Mouse (Mus musculus) G1E-ER4 (cell line): ENCODE results near the gene Dnajc30. TPM values are rescaled to one million over a fixed set of nuclear protein-coding genes. Genes with fewer than 3 reads are reported as not detected.

Source experiments
- GATA1 ChIP-seq: IDR thresholded peaks from one replicate; pipeline ENCODE4 v1.8.0; 2012; ENCODE audit warnings: low read length, inconsistent platforms
- polyA plus RNA-seq: library from polyadenylated mRNA; stranded (reverse); fragments of >175 nt; gene quantifications from 2 replicates; pipeline ENCODE4 v1.2.3, GENCODE M21; 2012

The Dnajc30 gene
- polyA plus RNA-seq = 70.2 and 77.4 TPM in 2 replicates

- TF ChIP-seq GATA1 = no peak
Measured at GRCm38 (mm10) chr5:135063629-135064381, at the start of gene Dnajc30. Gene Dnajc30 (plus strand): TSS chr5:135064202.

- no peak for TF ChIP-seq GATA1
Measured at GRCm38 (mm10) chr5:135015497-135015896, 48.5 kb upstream of the Dnajc30 start.

- TF ChIP-seq GATA1 = no peak
Measured at GRCm38 (mm10) chr5:135016224-135016759, 47.7 kb upstream of the Dnajc30 start.

- no peak for TF ChIP-seq GATA1
Measured at GRCm38 (mm10) chr5:135021814-135022213, 42.2 kb upstream of the Dnajc30 start.

- TF ChIP-seq GATA1 = no peak
Measured at GRCm38 (mm10) chr5:135023344-135024173, 40.4 kb upstream of the Dnajc30 start, which contains the start of gene Stx1a. Gene Stx1a (plus strand): TSS chr5:135023482.

GRCm38 (mm10) chr5:135024665-135025224 is 39.3 kb upstream of the Dnajc30 start:
- TF ChIP-seq GATA1 = no peak

- no peak for TF ChIP-seq GATA1
Measured at GRCm38 (mm10) chr5:135025899-135026298, 38.1 kb upstream of the Dnajc30 start.

GRCm38 (mm10) chr5:135029007-135029854 is 34.8 kb upstream of the Dnajc30 start:
- TF ChIP-seq GATA1 = no peak

- TF ChIP-seq GATA1 = no peak
Measured at GRCm38 (mm10) chr5:135032581-135032980, 31.4 kb upstream of the Dnajc30 start.

- TF ChIP-seq GATA1 = no peak
Measured at GRCm38 (mm10) chr5:135034593-135034992, 29.4 kb upstream of the Dnajc30 start.

GRCm38 (mm10) chr5:135035608-135036359 is 28.2 kb upstream of the Dnajc30 start:
- no peak for TF ChIP-seq GATA1

- no peak for TF ChIP-seq GATA1
Measured at GRCm38 (mm10) chr5:135037946-135038345, 26.1 kb upstream of the Dnajc30 start.

GRCm38 (mm10) chr5:135039541-135039940 is 24.5 kb upstream of the Dnajc30 start:
- TF ChIP-seq GATA1 = no peak

- no peak for TF ChIP-seq GATA1
Measured at GRCm38 (mm10) chr5:135040059-135040458, 23.9 kb upstream of the Dnajc30 start.
